Mouse (Mus musculus) cortical plate, adult 2 months (tissue): ENCODE data around the gene Ank3. TPM values are rescaled to one million over a fixed set of nuclear protein-coding genes. Genes with fewer than 3 reads are reported as not detected.

ENCODE experiments used
- H3K27ac ChIP-seq: fragments of 200-500 bp; 2 replicates; pipeline ENCODE4 v1.5.1; 2012; ENCODE audit warnings: low read length, control low read depth, inconsistent platforms; ENCODE audit not compliant: insufficient read depth
- H3K4me1 ChIP-seq: fragments of 200-500 bp; 2 replicates; pipeline ENCODE4 v1.6.1; 2011; ENCODE audit warnings: low read length; ENCODE audit not compliant: control insufficient read depth, insufficient read depth
- H3K4me3 ChIP-seq: fragments of 200-500 bp; 2 replicates; pipeline ENCODE4 v1.5.1; 2011; ENCODE audit warnings: mild to moderate bottlenecking, low read length, control low read depth; ENCODE audit not compliant: insufficient read depth
- CTCF ChIP-seq: fragments of 200-500 bp; IDR thresholded peaks from 2 replicates; pipeline ENCODE4 v1.5.1; 2011; ENCODE audit warnings: mild to moderate bottlenecking, control low read depth, low read length; ENCODE audit not compliant: insufficient read depth; ENCODE audit errors: extremely low read depth
- POLR2A ChIP-seq: fragments of 200-500 bp; IDR thresholded peaks from 2 replicates; pipeline ENCODE4 v1.6.1; 2011; ENCODE audit warnings: mild to moderate bottlenecking, low read length, control low read depth; ENCODE audit not compliant: insufficient read depth; ENCODE audit errors: extremely low read depth
- polyA plus RNA-seq: library from polyadenylated mRNA; depleted of rRNA; stranded (reverse); fragments of >200 nt; gene quantifications from 2 replicates; pipeline ENCODE4 v1.2.3, GENCODE M21; 2012

Gene Ank3
- polyA plus RNA-seq, 1 experiment, result 188 TPM

DNA sequence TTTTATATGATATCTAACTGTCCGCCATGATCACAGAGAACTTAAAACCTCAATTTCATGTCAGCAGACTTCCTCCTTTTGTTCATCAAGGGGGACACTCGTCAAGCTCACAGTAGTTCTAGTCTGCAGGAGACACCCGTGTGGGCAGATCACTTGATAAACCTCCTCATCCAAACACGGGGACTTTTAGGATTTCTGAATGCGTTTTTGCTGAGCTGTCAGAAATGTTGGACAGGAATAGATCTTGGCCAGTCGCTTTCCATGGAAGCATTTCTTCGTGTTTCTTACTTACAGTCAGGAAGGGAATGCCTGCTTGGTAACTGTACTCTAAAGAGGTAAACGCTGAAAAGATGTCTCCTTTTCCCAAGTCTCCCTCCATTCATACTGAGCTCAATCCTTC, 598.5 kb downstream of the Ank3 start:
- Histone ChIP-seq H3K4me1 (no peaks in the 10 kb centered on the region; the same call in 1 of the 2 replicates), H3K27ac (no peak overlapping the region), H3K4me3 (no peak overlapping the region)
- TF ChIP-seq CTCF (no peak), POLR2A (no peak)

DNA sequence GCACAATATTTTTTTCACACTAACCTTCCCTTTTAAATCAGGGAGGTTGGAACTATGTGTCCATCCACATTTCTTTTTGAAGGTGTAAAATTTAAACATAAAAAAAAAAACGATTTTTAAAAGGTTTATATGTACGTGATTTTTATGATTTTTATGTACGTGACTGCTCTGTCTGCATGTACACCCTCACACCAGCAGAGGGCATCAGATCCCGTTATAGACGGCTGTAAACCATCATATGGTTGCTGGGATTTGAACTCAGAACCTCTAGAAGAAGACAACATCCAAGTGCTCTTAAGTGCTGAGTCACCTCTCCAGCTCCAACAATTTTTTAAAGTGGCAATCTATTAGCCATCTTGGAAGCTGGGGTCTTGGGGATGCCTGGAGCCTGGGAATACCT, 605.5 kb downstream of the Ank3 start:
- Histone ChIP-seq H3K27ac (no peak overlapping the region), H3K4me1 (no peaks in the 10 kb centered on the region; the same call in 1 of the 2 replicates), H3K4me3 (no peak overlapping the region)
- TF ChIP-seq POLR2A (no peak), CTCF (peak; percentile 20; the same call in 1 of the 2 replicates)

DNA sequence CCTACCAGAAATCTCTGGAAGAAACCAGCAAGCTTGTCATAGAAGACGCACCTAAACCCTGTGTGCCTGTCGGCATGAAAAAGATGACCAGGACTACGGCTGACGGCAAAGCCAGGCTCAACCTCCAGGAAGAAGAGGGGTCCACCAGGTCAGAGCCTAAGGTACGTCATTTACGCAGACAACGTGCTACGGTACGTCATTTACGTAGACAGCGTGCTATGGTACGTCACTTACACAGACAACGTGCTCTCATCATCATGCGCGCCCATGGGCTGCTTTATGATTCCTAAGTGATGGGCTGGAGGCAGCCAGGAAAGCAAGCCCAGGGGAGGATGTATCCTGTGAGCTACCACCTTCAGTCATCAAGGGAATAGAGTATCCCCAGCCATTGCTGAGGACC, 606.3 kb downstream of the Ank3 start:
- Histone ChIP-seq H3K4me3 (no peak overlapping the region), H3K4me1 (no peaks in the 10 kb centered on the region; the same call in 1 of the 2 replicates), H3K27ac (no peak overlapping the region)
- no peak for TF ChIP-seq CTCF
- no peak for TF ChIP-seq POLR2A

DNA sequence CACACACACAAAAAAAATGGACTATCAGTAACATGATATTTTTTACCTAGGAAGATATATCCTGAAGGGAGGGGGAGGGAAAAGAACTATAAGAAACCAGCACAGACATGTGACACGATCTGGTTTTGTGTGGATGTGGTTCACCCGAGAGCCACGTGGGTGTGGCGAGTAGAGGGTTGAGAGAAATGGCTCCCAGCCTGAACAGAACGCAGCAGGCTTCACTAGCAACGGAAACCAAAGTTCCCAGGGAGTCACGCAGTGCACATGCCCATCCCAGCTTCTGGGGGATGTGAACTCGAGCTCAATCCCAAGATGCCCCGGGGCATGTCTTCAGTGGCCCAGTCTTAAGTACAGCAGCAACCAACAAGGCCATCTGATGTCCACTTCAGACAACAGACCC, 607.8 kb downstream of the Ank3 start:
- H3K4me3 ChIP-seq, result no peak overlapping the region
- TF ChIP-seq CTCF, result no peak
- TF ChIP-seq POLR2A, result no peak
- H3K27ac ChIP-seq, result no peak overlapping the region
- H3K4me1 ChIP-seq, result no peaks in the 10 kb centered on the region

DNA sequence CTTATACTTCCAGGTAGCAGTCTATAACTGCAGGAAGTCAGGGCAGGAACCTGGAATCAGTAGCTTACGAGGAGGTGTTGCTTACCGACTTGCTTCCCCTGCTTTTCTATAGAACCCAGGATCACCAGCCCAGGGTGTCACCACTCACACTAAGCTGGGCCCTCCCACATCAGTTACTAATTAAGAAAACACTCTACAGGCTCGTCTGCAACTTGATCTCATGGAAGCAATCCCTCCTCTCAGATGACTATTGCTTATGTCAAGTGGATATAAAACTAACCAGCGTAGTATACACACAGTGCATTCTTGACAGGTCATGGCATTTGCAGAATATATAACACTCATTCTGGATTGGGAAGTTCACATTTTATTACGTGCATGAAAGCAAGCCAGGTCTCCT, 613.2 kb downstream of the Ank3 start:
- Histone ChIP-seq H3K27ac (no peak overlapping the region), H3K4me3 (no peak overlapping the region), H3K4me1 (no peaks in the 10 kb centered on the region)
- no peak for TF ChIP-seq CTCF
- TF ChIP-seq POLR2A, result no peak

DNA sequence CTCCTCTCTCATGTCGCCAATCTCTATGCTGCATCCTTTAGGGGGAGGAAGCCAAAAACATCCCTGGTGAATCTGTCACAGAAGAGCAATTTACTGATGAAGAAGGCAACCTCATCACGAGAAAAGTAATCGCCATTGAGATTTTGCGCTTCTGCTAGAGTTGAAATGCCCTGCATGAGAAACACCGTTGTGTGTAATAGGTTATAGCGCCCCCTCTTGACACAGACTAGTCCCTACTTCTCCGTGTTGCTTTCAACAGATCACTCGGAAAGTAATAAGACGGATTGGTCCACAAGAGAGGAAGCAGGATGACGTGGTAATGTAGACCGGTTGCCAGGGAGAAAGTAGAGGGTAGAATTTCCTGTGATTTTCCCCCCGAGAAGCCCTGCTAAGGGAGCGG, 615.4 kb downstream of the Ank3 start:
- 0 out of 2 replicates have a peak, but pooled peaks have one; percentile 18 for TF ChIP-seq CTCF
- TF ChIP-seq POLR2A, result no peak
- H3K4me1 ChIP-seq, result no peaks in the 10 kb centered on the region
- no peak overlapping the region for H3K4me3 ChIP-seq
- no peak overlapping the region for H3K27ac ChIP-seq

DNA sequence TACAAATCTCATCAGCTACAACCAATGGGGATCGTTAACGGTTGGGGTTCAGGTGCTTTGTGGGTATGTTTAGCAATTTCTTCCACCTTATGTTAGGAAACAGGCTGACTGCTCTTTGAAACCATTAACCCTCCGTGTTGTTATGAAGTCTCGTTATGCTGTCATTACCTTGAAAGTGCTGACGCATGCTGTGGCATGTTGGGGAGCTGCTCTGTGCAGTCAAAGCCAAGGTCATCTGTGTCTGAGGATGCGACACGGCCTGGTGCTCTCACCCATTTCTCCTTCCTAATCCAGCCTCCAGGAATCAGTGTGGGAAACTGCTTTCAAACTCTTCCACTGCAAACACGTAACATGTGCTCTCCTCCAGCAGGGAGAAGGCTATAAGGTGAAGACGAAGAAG, 616.6 kb downstream of the Ank3 start:
- Histone ChIP-seq H3K27ac (no peak overlapping the region), H3K4me3 (no peak overlapping the region), H3K4me1 (no peaks in the 10 kb centered on the region)
- no peak for TF ChIP-seq POLR2A
- no peak for TF ChIP-seq CTCF

DNA sequence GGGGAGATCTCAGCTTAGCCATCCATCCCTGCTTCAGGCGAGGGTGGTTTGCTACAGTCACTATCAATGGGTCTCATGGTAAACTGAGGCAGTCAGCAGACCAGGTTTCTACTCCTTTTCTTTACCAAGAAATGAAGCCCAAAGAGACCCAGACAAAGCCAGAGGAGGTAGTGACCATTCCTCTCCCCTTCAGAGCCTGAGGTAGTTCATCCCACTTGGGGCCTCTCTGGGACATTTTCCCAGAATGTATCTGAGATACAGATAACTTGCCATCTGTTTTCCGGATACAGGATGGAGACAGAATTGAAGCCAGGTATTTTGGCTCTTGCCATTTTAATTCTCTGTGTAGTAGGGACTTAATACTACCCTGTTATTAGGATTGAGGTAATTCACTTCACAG, 620.1 kb downstream of the Ank3 start:
- TF ChIP-seq POLR2A (no peak), CTCF (no peak)
- H3K27ac ChIP-seq, result no peak overlapping the region
- H3K4me1 ChIP-seq, result no peaks in the 10 kb centered on the region
- no peak overlapping the region for H3K4me3 ChIP-seq

DNA sequence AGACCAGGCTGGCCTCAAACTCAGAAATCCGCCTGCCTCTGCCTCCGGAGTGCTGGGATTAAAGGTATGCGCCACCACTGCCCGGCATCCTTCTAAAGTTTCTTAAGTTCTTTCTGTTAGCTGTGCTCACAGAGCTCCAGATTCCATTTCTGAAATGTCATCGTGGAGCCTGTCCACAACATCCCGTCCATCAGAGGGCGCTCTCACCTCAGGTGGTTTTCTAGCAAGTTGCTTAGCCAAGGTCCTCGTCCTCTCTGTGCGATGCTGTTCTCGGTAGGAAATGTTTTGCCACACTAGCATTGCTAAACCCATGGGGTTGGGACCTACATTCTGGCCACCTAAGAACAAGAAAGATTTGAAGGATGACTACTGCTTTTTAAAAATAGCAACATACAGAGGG, 623.1 kb downstream of the Ank3 start:
- no peaks in the 10 kb centered on the region for H3K4me1 ChIP-seq
- no peak overlapping the region for H3K27ac ChIP-seq
- TF ChIP-seq CTCF (peak; percentile 70), POLR2A (no peak)
- no peak overlapping the region for H3K4me3 ChIP-seq

DNA sequence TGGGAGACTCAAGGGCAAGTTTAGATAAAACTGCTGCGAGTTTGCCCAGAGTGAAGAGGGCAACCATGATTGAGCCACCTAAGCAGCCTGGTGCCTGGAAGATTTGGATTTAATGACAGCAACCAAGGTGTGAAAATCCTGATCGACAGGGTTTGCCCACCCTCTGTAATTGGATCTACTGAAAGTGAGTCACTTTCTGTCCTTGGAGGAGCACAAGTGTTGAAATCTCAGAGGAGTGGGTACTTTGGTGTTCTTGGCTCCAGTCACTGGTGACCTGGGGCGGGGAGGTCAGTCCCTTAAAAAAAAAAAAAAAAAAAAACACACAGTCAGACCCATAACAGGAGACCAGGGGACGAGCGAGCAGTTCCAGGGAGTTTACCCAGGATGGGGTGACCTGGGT, 624.0 kb downstream of the Ank3 start:
- Histone ChIP-seq H3K4me1 (no peaks in the 10 kb centered on the region), H3K27ac (no peak overlapping the region), H3K4me3 (no peak overlapping the region)
- TF ChIP-seq POLR2A (no peak), CTCF (no peak)

DNA sequence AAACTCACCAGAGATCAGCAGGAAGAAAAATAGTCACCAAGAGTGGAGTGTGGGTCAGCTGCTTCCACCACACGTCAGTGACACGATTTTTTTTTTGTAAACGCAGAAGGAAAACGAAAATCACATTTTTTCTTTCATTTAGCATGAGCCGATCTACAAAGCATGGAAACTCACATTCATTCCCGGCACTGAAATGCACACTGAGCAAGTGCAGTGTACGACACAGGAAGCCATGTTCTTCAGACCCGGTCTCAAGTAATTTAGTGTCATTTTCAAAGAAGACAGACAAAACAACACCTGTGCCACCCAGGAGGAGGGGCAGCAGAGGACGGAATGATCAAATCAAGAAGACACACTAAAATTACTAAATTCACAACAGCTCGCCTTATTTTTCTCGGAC, 625.3 kb downstream of the Ank3 start:
- no peak overlapping the region for H3K27ac ChIP-seq
- no peak for TF ChIP-seq POLR2A
- no peak for TF ChIP-seq CTCF
- no peaks in the 10 kb centered on the region for H3K4me1 ChIP-seq
- no peak overlapping the region for H3K4me3 ChIP-seq

DNA sequence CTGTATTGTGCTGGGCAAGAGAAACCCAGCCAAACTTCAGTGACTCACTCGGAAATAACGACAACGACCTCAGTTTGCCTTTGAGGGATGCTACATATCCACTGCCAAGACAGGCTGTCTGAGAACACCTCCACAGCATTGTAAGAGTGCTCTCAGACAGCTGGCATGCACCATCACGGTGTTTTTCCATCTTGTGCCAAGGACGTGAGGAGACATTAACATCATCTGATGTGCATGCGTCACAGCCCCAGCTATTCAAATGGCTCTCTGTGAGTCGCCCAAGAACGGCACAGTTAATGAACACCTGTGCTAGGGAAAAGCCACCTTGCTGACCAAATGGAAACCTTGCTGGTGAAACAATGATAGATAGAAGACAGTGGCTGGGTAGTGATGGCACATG, 633.4 kb downstream of the Ank3 start:
- H3K4me3 ChIP-seq, result no peak overlapping the region
- TF ChIP-seq CTCF (no peak), POLR2A (no peak)
- peaks cover 2% of the 10 kb centered on the region; the same call in 1 of the 2 replicates for H3K4me1 ChIP-seq
- H3K27ac ChIP-seq, result no peak overlapping the region
